Mouse (Mus musculus) heart, adult 2 months (tissue): Measurements from ENCODE around the gene Lrrfip1. TPM values are rescaled to one million over a fixed set of nuclear protein-coding genes. Genes with fewer than 3 reads are reported as not detected.

Source experiments
- DNase-seq, 2 experiments: peaks; one replicate each; pipeline ENCODE4 v3.0.0; 2021
- H3K27ac ChIP-seq: fragments of 200-600 bp; 2 replicates; pipeline ENCODE4 v1.8.1; 2022
- H3K27me3 ChIP-seq: fragments of 200-500 bp; 2 replicates; pipeline ENCODE4 v1.6.1; 2012; ENCODE audit warnings: mild to moderate bottlenecking, low read length, inconsistent platforms, mixed read lengths; ENCODE audit not compliant: control insufficient read depth, insufficient read depth
- H3K36me3 ChIP-seq: fragments of 200-500 bp; 2 replicates; pipeline ENCODE4 v1.6.1; 2012; ENCODE audit warnings: low read length, inconsistent platforms; ENCODE audit not compliant: control insufficient read depth, insufficient read depth
- H3K4me1 ChIP-seq: fragments of 200-500 bp; 2 replicates; pipeline ENCODE4 v1.6.1; 2011; ENCODE audit warnings: low read length; ENCODE audit not compliant: control insufficient read depth, insufficient read depth
- H3K4me3 ChIP-seq: fragments of 200-600 bp; 2 replicates; pipeline ENCODE4 v1.8.1; 2022
- H3K79me2 ChIP-seq: fragments of 200-500 bp; replicated peaks from 2 replicates; pipeline ENCODE4 v1.6.1; 2012; ENCODE audit warnings: mild to moderate bottlenecking, inconsistent platforms, low read length, moderate library complexity, mixed read lengths; ENCODE audit not compliant: control insufficient read depth, insufficient read depth
- H3K9ac ChIP-seq: fragments of 200-500 bp; 2 replicates; pipeline ENCODE4 v1.6.1; 2012; ENCODE audit warnings: low read depth, mild to moderate bottlenecking, control low read depth, inconsistent platforms, low read length, mixed read lengths
- CTCF ChIP-seq: fragments of 200-600 bp; IDR thresholded peaks from 2 replicates; pipeline ENCODE4 v1.8.1; 2022; ENCODE audit warnings: antibody characterized with exemption, mild to moderate bottlenecking, moderate library complexity
- EP300 ChIP-seq: fragments of 200-500 bp; IDR thresholded peaks from 2 replicates; pipeline ENCODE4 v1.6.1; 2011; ENCODE audit warnings: low read depth, low read length, control low read depth; ENCODE audit not compliant: insufficient read depth
- POLR2A ChIP-seq: fragments of 200-500 bp; IDR thresholded peaks from 2 replicates; pipeline ENCODE4 v1.6.1; 2011; ENCODE audit warnings: mild to moderate bottlenecking, low read depth, low read length, control low read depth; ENCODE audit not compliant: insufficient read depth
- WGBS: fragments of 180-500 bp; shearing (Covaris S2); methylation state at CpG from one replicate; pipeline ENCODE4 v1.1.7; 2018; 5-methylcytosine and 5-hydroxymethylcytosine counted together
- intact Hi-C: fragments of 180-260 bp; cut with DNase I; formaldehyde crosslinking; loops from one replicate; pipeline ENCODE4 v1.15.1; 2025
- polyA plus RNA-seq: library from polyadenylated mRNA; depleted of rRNA; stranded (reverse); fragments of >200 nt; gene quantifications from 2 replicates; pipeline ENCODE4 v1.2.3, GENCODE M21; 2012
- total RNA-seq, 2 experiments: library from RNA; stranded (reverse); gene quantifications; 2 replicates each; pipeline ENCODE4 v1.2.3; 2021

Lrrfip1 gene
- total and polyA plus RNA-seq, 3 experiments = 32.9 to 75.5 (median 63.5) TPM

GRCm38 (mm10) chr1:91066061-91066460 is 67.5 kb downstream of the Lrrfip1 start:
- H3K4me1 ChIP-seq = peaks cover 45% of the 10 kb centered on the region

GRCm38 (mm10) chr1:91066599-91066998 is 68.1 kb downstream of the Lrrfip1 start:
- no peak overlapping the region for H3K9ac ChIP-seq
- WGBS = 42% methylated on average over 2 of the region's 2 CpGs
- peaks cover 40% of the 10 kb centered on the region for H3K4me1 ChIP-seq
- TF ChIP-seq CTCF = no peak
- TF ChIP-seq EP300 = no peak
- no peak for TF ChIP-seq POLR2A
- intact Hi-C loops = no loop called here
- DNase-seq = no peak
- H3K36me3 ChIP-seq = peaks cover 15% of the 10 kb centered on the region; the same call in 1 of the 2 replicates
- no peaks in the 10 kb centered on the region for H3K27me3 ChIP-seq
- no peak overlapping the region for H3K4me3 ChIP-seq
- peaks cover 3% of the 10 kb centered on the region for H3K79me2 ChIP-seq
- H3K27ac ChIP-seq = no peak overlapping the region

More at GRCm38 (mm10) chr1:91066061-91066460, 67.5 kb downstream of the Lrrfip1 start:
- no peak overlapping the region for H3K4me3 ChIP-seq
- whole genome bisulfite sequencing = 66% methylated on average over 6 of the region's 6 CpGs
- peaks cover 19% of the 10 kb centered on the region; the same call in 1 of the 2 replicates for H3K36me3 ChIP-seq
- no peak overlapping the region for H3K9ac ChIP-seq
- peak overlapping the region; percentile 66; the same call in 1 of the 2 replicates for H3K27ac ChIP-seq
- intact Hi-C loops = no loop called here
- H3K79me2 ChIP-seq = peaks cover 3% of the 10 kb centered on the region
- H3K27me3 ChIP-seq = no peaks in the 10 kb centered on the region
- TF ChIP-seq POLR2A (no peak), CTCF (no peak)
- DNase-seq = no peak

- 65% methylated on average over 6 of the region's 6 CpGs for WGBS
- Histone ChIP-seq H3K36me3 (peaks cover 9% of the 10 kb centered on the region; the same call in 1 of the 2 replicates), H3K9ac (no peak overlapping the region), H3K4me1 (peaks cover 31% of the 10 kb centered on the region), H3K79me2 (peaks cover 3% of the 10 kb centered on the region), H3K27me3 (no peaks in the 10 kb centered on the region), H3K4me3 (no peak overlapping the region), H3K27ac (no peak overlapping the region)
- no peak for TF ChIP-seq CTCF
- no peak for TF ChIP-seq POLR2A
- TF ChIP-seq EP300 = no peak
- intact Hi-C loops = no loop called here
- DNase-seq = no peak
Measured at GRCm38 (mm10) chr1:91067716-91068115, 69.2 kb downstream of the Lrrfip1 start.

DNA sequence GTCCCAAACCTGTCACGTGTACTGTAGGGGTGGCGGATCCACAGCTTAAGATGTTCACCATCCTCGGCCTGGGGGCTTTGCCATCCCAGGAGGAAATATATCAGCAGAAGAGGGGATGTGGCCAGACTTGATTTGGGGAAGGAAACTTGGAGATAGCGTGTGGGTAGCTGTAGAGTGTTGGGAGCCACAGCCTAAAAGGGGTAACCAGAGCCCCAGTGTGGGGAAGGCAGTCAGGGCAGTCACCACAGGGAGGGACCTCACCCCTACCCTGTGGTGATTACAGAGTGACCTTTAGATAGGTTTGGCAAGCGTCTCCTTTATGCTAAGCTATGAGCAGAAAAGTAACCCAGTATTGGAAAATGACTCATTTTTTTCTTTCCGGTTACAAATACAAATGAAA is 71.0 kb downstream of the Lrrfip1 start:
- Histone ChIP-seq H3K79me2 (peaks cover 1% of the 10 kb centered on the region; the same call in 1 of the 2 replicates), H3K4me1 (peaks cover 15% of the 10 kb centered on the region), H3K27me3 (no peaks in the 10 kb centered on the region), H3K4me3 (no peak overlapping the region), H3K36me3 (peaks cover 4% of the 10 kb centered on the region; the same call in 1 of the 2 replicates), H3K27ac (peak overlapping the region; percentile 36; the same call in 1 of the 2 replicates), H3K9ac (no peak overlapping the region)
- 50% methylated on average over 6 of the region's 6 CpGs for WGBS
- intact Hi-C loops = no loop called here
- peak in 1 of 2 experiments; percentile 22 for DNase-seq
- TF ChIP-seq EP300 (no peak), POLR2A (no peak), CTCF (no peak)

DNA sequence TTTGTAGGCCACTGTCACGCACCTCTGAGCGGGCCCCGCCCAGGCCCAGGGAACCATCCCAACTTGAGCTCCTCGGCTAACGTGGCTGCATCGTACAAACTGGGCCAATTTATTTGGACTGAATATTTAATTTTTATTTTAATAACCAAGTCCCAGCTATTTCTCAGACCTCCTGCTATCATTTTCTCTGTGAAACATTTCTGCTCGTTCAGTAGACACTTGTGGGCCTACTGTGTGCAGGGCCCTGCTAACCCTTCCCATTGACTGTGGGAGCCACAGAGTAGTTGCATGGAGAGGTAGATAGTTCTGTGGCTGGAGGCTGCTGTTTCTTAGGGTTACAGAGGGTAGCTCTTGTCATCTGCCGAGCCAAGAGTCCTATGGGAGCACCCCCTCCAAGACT is 72.0 kb downstream of the Lrrfip1 start:
- no peak overlapping the region for H3K9ac ChIP-seq
- 79% methylated on average over 8 of the region's 8 CpGs for WGBS
- H3K4me1 ChIP-seq = peaks cover 6% of the 10 kb centered on the region

DNA sequence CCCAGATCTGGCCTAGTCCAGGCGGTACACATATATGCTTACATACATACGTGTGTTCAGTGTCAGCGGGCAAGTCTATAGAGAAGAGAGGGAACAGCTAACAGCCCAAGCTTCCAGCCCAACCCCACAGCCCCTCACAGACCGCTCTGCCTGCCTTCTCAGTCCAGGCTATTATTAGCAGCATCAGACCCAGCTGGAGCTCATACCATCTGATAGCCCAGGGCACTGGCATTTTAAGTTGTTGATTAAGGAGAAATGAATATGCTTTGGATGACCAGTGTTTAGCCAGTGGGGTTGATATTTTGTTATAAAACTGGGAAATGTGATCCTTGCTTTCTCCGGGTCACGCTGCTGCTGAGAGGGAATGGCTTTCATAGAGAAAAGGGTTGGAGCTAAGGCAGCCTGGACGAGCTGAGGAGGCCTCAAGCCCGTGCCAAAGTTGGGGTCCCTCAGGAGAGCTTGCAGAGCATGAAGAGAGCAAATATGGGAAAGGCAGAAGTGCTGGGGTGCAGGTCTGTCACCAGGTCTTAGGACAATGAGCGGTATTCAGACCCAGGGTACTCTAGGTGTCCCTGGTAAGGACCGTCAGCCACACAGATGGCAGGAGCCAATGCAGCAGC is 73.2 kb downstream of the Lrrfip1 start:
- Histone ChIP-seq H3K27ac (peak overlapping the region; percentile 77), H3K79me2 (peaks cover 1% of the 10 kb centered on the region; the same call in 1 of the 2 replicates), H3K9ac (peak overlapping the region; percentile 17; the same call in 1 of the 2 replicates), H3K4me1 (peaks cover 1% of the 10 kb centered on the region; the same call in 1 of the 2 replicates), H3K27me3 (no peaks in the 10 kb centered on the region), H3K4me3 (no peak overlapping the region), H3K36me3 (0 out of 2 replicates have a peak, but pooled peaks cover 2% of the 10 kb centered on the region)
- TF ChIP-seq POLR2A = no peak
- TF ChIP-seq EP300 = 0 out of 2 replicates have a peak, but pooled peaks have one; percentile 4
- 62% methylated on average over 10 of the region's 10 CpGs for WGBS
- intact Hi-C loops = no loop called here
- no peak for DNase-seq

More for the DNA sequence above, 72.0 kb downstream of the Lrrfip1 start:
- peaks cover 1% of the 10 kb centered on the region; the same call in 1 of the 2 replicates for H3K79me2 ChIP-seq
- peak overlapping the region; percentile 77 for H3K27ac ChIP-seq
- H3K36me3 ChIP-seq = peaks cover 4% of the 10 kb centered on the region; the same call in 1 of the 2 replicates
- no peaks in the 10 kb centered on the region for H3K27me3 ChIP-seq
- no peak overlapping the region for H3K4me3 ChIP-seq
- no peak for TF ChIP-seq EP300
- no peak for TF ChIP-seq CTCF
- no peak for TF ChIP-seq POLR2A
- intact Hi-C loops = no loop called here
- no peak for DNase-seq
